Mouse (Mus musculus) kidney, adult 2 months (tissue): Measurements from ENCODE around the gene Gm49378.

Experiments
- CTCF ChIP-seq: fragments of 200-500 bp; conservative IDR thresholded peaks from 2 replicates; pipeline ENCODE4 v1.5.1; 2011; ENCODE audit warnings: low read depth, mild to moderate bottlenecking, control low read depth, low read length, moderate library complexity, mixed read lengths; ENCODE audit not compliant: insufficient read depth, insufficient read length
- POLR2A ChIP-seq: fragments of 200-500 bp; IDR thresholded peaks from one replicate; pipeline ENCODE4 v1.6.1; 2011; ENCODE audit warnings: low read depth, low read length, control low read depth

GRCm38 (mm10) chr14:55598521-55599390, 38.9 kb downstream of the Gm49378 start:
- no peak for TF ChIP-seq CTCF
- TF ChIP-seq POLR2A = no peak
